Mouse (Mus musculus) stomach, embryonic 14.5 days (tissue): ENCODE data around the gene Mfge8. TPM values are rescaled to one million over a fixed set of nuclear protein-coding genes. Genes with fewer than 3 reads are reported as not detected.

ENCODE experiments used
- ATAC-seq: fragments of 200-750 bp; cut with Nextera tagmentation; 2 replicates; pipeline ENCODE4 v1.8.0; 2017; ENCODE audit warnings: low read depth, moderate TSS enrichment; ENCODE audit not compliant: insufficient number of reproducible peaks, insufficient read depth, low FRiP score
- H3K27ac ChIP-seq: fragments of 300-500 bp; sonication (generic); 2 replicates; pipeline ENCODE4 v1.5.1; 2014; ENCODE audit warnings: mild to moderate bottlenecking, low read length, moderate library complexity, mixed read lengths
- H3K27me3 ChIP-seq: fragments of 300-500 bp; sonication (generic); 2 replicates; pipeline ENCODE4 v1.6.1; 2014; ENCODE audit warnings: low read length, control low read depth, mixed read lengths; ENCODE audit not compliant: control insufficient read depth, insufficient read depth
- H3K36me3 ChIP-seq: fragments of 300-500 bp; sonication (generic); 2 replicates; pipeline ENCODE4 v1.6.1; 2014; ENCODE audit warnings: mild to moderate bottlenecking, control low read depth, low read length, moderate library complexity, mixed read lengths; ENCODE audit not compliant: control insufficient read depth, insufficient read depth
- H3K4me1 ChIP-seq: fragments of 300-500 bp; sonication (generic); 2 replicates; pipeline ENCODE4 v1.6.1; 2014; ENCODE audit warnings: low read length, control low read depth, mixed read lengths; ENCODE audit not compliant: control insufficient read depth, insufficient read depth
- H3K4me2 ChIP-seq: fragments of 300-500 bp; sonication (generic); replicated peaks from 2 replicates; pipeline ENCODE4 v1.6.1; 2014; ENCODE audit warnings: low read depth, low read length, control low read depth
- H3K4me3 ChIP-seq: fragments of 300-500 bp; sonication (generic); 2 replicates; pipeline ENCODE4 v1.5.1; 2014; ENCODE audit warnings: low read depth, low read length, control low read depth
- H3K9ac ChIP-seq: fragments of 300-500 bp; sonication (generic); replicated peaks from 2 replicates; pipeline ENCODE4 v1.6.1; 2014; ENCODE audit warnings: low read depth, mild to moderate bottlenecking, control low read depth, low read length, moderate library complexity, mixed read lengths
- H3K9me3 ChIP-seq: fragments of 300-500 bp; sonication (generic); 2 replicates; pipeline ENCODE4 v1.6.1; 2016; ENCODE audit warnings: low read depth, low read length, control low read depth; ENCODE audit not compliant: control insufficient read depth
- WGBS: fragments of 180-500 bp; shearing (Covaris S2); extraction: QIAGEN DNeasy Blood & Tissue Kit; methylation state at CpG from one replicate; pipeline ENCODE4 v1.1.7; 2014; 5-methylcytosine and 5-hydroxymethylcytosine counted together
- polyA plus RNA-seq: library from polyadenylated mRNA; unstranded; fragments of >200 nt; fragmentation: Nextera tagmentation; extraction: Ambion mirVana; gene quantifications from 2 replicates; pipeline ENCODE4 v1.2.1, GENCODE M21; 2014

The Mfge8 gene
- polyA plus RNA-seq, 1 experiment from 2014 or later, result 273 TPM

- no peak overlapping the region for H3K4me3 ChIP-seq
- WGBS, result 74% methylated on average over 4 of the region's 5 CpGs
- no peak overlapping the region for H3K27ac ChIP-seq
- H3K36me3 ChIP-seq, result no peaks in the 10 kb centered on the region
- no peak overlapping the region for H3K4me2 ChIP-seq
- no peak for ATAC-seq
- no peaks in the 10 kb centered on the region for H3K4me1 ChIP-seq
- H3K9ac ChIP-seq, result no peak overlapping the region
- H3K27me3 ChIP-seq, result 0 out of 2 replicates have a peak, but pooled peaks cover 3% of the 10 kb centered on the region
- no peaks in the 10 kb centered on the region for H3K9me3 ChIP-seq
These were observed 52.4 kb downstream of the Mfge8 start for GRCm38 (mm10) chr7:79096492-79096891.

DNA sequence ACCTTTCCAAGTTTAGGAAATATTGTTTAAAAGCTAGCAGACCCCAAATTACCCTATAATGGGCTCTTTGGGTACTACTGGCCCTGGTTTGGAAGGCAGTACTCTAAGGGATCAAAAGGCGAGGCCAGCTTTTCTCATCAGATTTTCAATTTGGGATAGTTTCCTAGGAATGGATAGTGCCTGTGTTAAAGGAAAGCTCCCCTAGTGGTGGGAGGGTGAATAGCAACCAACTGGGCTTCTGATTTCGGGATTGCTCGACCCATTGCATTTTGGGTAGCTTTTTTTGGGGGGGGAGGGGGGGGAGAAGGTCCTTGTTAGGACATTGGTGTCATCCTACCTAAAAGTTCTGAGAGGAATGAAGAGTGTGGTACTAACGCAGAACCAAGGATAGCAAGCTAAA is 59.7 kb downstream of the Mfge8 start:
- Histone ChIP-seq H3K9me3 (no peaks in the 10 kb centered on the region), H3K4me3 (no peak overlapping the region), H3K9ac (no peak overlapping the region), H3K4me2 (no peak overlapping the region), H3K27ac (no peak overlapping the region), H3K4me1 (no peaks in the 10 kb centered on the region), H3K27me3 (no peaks in the 10 kb centered on the region), H3K36me3 (no peaks in the 10 kb centered on the region)
- ATAC-seq, result no peak
- 68% methylated on average over 4 of the region's 4 CpGs for WGBS

Other genes with a start within 250 kb of the Mfge8 start
- gene Isg20, start 235.6 kb downstream of the Mfge8 start, polyA plus RNA-seq, result 16.0 and 18.3 TPM in 2 replicates
- gene Acan, start 95.6 kb downstream of the Mfge8 start, polyA plus RNA-seq, result 0.36 and 1.1 TPM in 2 replicates
- 3.8 and 4.2 TPM in 2 replicates for gene Hapln3, start 18.0 kb downstream of the Mfge8 start, polyA plus RNA-seq
- gene Abhd2, start 124.1 kb upstream of the Mfge8 start, polyA plus RNA-seq, result 15.0 and 16.7 TPM in 2 replicates
- 0.45 TPM in 1 of 2 replicates, not detected in the other for gene Rlbp1, start 238.0 kb upstream of the Mfge8 start, polyA plus RNA-seq
- 11.4 and 11.5 TPM in 2 replicates for gene Fanci, start 242.9 kb upstream of the Mfge8 start, polyA plus RNA-seq